Mouse (Mus musculus) heart, postnatal 0 days (tissue): ENCODE data around the gene Cd7.
"Not testable (repeated sequence)": the region's sequence is repeated elsewhere in the genome, so short reads cannot be mapped to it uniquely, and the experiment has no call there.

ENCODE experiments used
- CTCF ChIP-seq: IDR thresholded peaks from 2 replicates; pipeline ENCODE4 v1.5.1; 2016; ENCODE audit warnings: antibody characterized with exemption, control low read depth, low read depth
- EP300 ChIP-seq: IDR thresholded peaks from 2 replicates; pipeline ENCODE4 v1.6.1; 2016; ENCODE audit warnings: antibody characterized with exemption, low read depth

DNA sequence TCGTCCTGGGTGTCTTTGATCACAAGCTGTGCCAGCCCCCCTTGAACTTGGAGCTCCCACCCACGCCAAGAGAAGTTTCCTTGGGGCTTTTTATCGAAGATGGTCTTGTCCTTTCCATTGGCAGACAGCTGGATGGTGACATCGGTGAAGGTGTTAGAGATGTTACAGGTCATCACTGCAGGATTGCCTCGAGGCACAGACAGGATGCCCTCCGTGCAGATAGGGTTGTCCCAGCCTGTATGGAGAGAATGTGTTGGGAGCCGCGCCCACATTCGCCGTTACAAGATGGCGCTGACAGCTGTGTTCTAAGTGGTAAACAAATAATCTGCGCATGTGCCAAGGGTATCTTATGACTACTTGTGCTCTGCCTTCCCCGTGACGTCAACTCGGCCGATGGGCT lies 30.4 kb upstream of the Cd7 start:
- not testable (repeated sequence) for TF ChIP-seq EP300, CTCF
